Mouse (Mus musculus): ENCODE data around the gene Neu3.

Gene Neu3

DNA sequence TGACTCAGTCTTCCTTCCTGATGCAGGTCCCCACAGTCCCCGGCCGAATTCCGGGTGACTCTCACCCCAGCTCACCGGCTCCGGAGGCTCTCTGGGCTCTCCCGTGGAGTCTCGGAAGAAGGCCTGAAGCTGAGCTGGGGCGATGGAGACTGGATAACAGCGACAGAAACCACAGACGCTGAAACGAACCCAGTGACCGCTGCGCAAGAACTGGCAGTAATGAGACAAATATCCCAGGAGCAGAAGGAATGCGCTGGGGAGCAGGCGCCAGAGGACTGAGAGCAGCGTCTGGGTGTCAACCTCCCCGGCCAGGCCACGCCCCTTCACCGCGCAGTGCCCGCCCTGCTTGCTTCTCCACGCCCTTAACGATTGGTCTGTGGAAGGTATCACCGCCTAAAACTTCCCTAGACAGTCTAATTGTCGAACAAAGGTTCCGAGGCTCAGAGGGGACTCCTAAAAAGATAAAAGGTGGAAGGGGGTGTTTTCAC, at the start of gene Neu3:
Gene Neu3 (minus strand): TSS at position 335 of the 488 bp plus-strand sequence.
- peak; percentile 87 for DNase-seq (ENCODE audit: low read depth, low spot score)

DNA sequence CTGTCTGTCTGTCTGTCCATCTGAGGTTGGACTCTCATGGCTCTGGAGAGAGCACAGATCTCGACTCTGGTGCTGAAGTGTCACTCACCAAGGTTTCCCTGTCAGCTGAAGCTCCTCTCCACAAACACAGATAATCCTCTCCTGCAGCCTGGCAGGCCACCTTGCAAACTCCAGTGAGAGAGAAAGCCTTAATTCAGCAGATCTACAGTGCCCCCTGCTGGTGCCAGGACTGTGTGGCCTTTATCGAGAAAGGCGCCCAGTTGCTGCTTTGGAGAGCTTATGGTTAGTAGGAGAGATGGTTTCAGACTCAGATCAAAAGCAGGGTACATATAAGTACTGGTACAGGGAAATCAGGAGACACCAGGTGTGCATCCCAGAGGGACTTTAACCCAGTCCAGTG, 48.1 kb upstream of the Neu3 start:
- DNase-seq (ENCODE audit: low read depth, low spot score): peak; percentile 78

DNA sequence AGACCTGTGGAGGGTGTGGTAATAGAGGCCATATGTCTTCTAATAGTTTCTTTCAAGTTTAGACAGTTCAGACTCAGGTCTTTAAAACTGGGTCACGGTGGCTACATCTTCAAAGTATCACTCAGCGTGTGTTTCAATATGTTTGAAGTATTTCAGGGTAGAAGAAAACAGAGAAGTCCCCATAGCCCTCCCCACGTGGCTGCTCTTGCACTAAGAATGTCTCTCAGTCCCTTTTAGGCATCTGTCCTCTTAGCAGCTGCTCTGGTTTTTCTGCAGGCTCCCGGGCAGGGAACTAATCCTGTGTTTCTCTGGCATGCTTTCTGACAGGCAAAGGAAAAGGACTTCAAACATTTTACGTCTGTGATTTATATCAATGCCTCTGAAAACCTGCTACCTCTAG, 47.7 kb upstream of the Neu3 start:
- DNase-seq (ENCODE audit: low read depth, low spot score): no peak

DNA sequence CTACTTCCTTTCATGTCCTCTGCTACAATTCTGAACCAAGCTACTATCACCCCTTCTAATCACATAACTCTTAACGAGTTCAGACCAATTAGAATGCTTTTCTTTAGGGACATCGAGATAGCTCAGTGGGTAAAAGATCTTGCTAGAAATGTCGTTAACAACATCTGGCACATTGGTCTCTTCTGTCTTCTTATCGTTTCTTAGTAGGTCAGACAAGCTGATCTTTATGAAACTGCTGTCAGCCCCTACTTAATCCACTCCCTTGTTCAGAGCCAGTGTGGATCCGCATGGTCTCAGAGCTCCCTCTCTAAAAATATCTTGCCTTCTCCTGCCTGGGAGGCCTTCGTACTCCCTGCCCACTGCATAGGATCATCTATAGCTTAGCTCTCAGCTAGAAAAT, 45.7 kb upstream of the Neu3 start:
- no peak for DNase-seq (ENCODE audit: low read depth, low spot score)

- DNase-seq (ENCODE audit: low read depth, low spot score): no peak
Observed at GRCm38 (mm10) chr7:99869296-99869695, 41.1 kb upstream of the Neu3 start.

DNA sequence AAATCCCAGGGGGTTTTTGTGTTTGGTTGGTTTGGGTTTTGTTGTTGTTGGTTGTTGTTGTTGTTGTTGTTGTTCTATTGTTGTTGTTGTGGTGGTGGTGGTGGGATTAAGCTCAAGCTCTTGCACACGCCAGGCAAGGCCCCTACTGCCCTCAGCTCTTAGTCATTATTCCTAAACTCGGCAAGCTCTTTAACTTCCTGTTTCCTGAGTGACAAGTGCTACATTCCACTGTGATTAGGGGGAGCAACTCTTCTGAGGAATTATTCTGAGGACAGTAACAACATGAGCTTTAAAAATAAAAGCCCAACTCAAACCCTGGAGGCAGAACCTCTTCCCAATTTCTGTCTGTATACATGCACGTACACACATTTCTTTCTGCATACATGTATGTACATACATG, 37.0 kb upstream of the Neu3 start:
- no peak for DNase-seq (ENCODE audit: low read depth, low spot score)

GRCm38 (mm10) chr7:99864241-99865028, 36.2 kb upstream of the Neu3 start:
- DNase-seq (ENCODE audit: low read depth, low spot score): no peak

DNA sequence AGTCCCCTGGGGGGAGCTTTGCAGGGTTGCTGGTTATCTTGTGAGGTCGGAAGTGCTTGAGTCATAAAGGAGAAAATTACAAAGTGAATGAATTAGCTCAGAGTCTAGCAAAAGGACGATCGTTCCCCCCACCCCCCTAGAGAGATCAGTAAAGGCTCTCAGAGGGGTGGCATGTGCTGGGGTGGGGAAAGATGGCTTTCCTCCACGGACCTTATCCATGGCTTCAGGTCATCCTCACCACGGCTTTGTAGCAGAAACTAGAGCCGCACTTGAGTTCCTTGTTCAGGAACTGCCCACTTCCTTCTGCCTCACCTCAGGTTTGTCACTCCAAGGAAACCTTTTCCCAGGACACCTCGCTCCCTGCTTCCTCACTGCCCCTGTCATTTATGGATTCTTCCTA, 35.1 kb upstream of the Neu3 start, which contains the start of gene Spcs2:
Gene Spcs2 (minus strand): TSS at position 101 of the 400 bp plus-strand sequence.
- no peak for DNase-seq (ENCODE audit: low read depth, low spot score)

DNA sequence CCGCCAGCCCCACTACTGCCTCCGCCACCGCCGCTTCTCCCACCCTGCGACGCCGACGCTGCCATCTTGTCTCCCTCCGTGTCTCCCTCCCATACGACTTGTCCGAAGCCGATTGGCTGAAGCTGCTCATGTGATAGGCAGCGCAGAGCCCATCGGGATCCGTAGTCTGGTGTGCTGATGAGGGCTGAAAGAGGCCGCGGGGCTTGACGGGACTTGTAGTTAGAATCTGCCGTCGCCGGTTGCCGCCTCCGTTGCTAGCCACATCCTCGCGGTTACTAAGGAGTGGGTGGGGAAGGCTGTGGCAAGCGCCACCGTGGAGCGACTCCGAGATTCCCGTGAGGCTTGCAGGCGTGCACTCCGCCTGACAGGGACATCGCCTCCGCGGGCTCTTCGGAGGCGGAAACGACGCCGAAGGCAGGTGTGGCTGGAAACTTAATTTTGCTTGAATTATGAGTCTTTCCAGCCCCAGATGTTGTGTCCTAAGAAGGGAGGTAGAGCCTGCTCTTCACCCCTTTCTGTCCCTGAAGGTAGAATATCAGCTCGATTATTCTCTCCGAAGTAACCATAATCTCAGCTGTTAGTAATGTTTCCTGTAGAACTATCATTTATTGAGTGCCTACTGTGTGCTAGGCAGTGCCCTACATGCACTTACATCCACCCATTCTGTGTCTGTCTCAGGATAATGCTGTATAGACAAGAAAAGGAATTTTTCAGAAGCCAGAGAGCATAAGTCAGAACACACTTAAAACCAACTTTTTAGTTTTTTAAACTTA, 30.8 kb upstream of the Neu3 start, which contains the start of gene Xrra1:
Gene Xrra1 (plus strand): TSS at position 304 of the 773 bp plus-strand sequence.
- DNase-seq (ENCODE audit: low read depth, low spot score): peak; percentile 97

- no peak for DNase-seq (ENCODE audit: low read depth, low spot score)
Observed at GRCm38 (mm10) chr7:99858175-99858812, 30.1 kb upstream of the Neu3 start.

- DNase-seq (ENCODE audit: low read depth, low spot score): no peak
Observed at GRCm38 (mm10) chr7:99856266-99856861, 28.1 kb upstream of the Neu3 start.

DNA sequence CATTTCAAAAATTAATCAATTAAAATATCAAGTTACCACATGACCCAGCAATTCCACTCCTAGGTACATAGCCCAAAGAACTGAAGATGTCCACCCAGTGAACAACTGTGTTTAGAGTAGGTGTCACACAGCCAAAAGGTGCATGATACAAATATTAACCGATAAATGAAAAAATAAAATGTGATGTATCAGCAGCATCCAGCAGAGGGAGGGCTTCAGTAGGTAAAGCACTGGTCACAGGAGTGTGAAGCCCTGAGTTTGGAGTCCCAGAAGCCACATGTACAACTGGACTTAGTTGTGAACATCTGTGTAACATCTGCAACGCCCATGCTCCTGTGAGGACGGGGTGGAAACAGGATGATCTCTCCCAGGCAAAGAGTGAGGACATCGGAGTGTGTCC, 26.1 kb upstream of the Neu3 start:
- DNase-seq (ENCODE audit: low read depth, low spot score): no peak

GRCm38 (mm10) chr7:99853350-99853749, 25.1 kb upstream of the Neu3 start:
- no peak for DNase-seq (ENCODE audit: low read depth, low spot score)

GRCm38 (mm10) chr7:99851618-99852017, 23.4 kb upstream of the Neu3 start:
- no peak for DNase-seq (ENCODE audit: low read depth, low spot score)

GRCm38 (mm10) chr7:99851121-99851520, 22.9 kb upstream of the Neu3 start:
- no peak for DNase-seq (ENCODE audit: low read depth, low spot score)

GRCm38 (mm10) chr7:99850534-99850933, 22.3 kb upstream of the Neu3 start:
- no peak for DNase-seq (ENCODE audit: low read depth, low spot score)

GRCm38 (mm10) chr7:99845533-99846236, 17.5 kb upstream of the Neu3 start:
- DNase-seq (ENCODE audit: low read depth, low spot score): peak; percentile 36

DNA sequence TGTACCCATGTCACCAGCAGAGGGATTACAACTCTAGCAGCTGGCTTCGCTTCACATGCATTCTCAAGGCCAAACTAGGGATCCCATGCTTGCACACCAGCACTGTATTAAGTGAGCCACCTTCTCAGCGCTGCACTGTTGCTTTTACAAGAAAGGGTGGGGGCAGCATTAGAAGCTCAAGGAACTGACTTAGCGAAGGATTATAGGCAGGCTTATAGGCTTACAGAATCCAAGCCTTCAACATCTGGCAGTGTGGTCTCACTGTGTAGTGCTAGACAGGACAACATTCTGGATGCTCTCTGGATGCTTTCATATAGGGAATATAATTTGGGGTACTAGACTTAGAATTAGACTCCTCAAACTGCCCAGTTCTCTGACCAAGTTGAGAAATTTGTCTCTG, 10.0 kb upstream of the Neu3 start:
- no peak for DNase-seq (ENCODE audit: low read depth, low spot score)

- DNase-seq (ENCODE audit: low read depth, low spot score): no peak
Observed at GRCm38 (mm10) chr7:99837358-99838071, 9.3 kb upstream of the Neu3 start.

- DNase-seq (ENCODE audit: low read depth, low spot score): no peak
Observed at GRCm38 (mm10) chr7:99836781-99837180, 8.6 kb upstream of the Neu3 start.
